Mouse (Mus musculus): Measurements from ENCODE around the gene Stk11. TPM values are rescaled to one million over a fixed set of nuclear protein-coding genes. Genes with fewer than 3 reads are reported as not detected.

Gene Stk11
- polyA plus RNA-seq, 1 experiment = 104 TPM

DNA sequence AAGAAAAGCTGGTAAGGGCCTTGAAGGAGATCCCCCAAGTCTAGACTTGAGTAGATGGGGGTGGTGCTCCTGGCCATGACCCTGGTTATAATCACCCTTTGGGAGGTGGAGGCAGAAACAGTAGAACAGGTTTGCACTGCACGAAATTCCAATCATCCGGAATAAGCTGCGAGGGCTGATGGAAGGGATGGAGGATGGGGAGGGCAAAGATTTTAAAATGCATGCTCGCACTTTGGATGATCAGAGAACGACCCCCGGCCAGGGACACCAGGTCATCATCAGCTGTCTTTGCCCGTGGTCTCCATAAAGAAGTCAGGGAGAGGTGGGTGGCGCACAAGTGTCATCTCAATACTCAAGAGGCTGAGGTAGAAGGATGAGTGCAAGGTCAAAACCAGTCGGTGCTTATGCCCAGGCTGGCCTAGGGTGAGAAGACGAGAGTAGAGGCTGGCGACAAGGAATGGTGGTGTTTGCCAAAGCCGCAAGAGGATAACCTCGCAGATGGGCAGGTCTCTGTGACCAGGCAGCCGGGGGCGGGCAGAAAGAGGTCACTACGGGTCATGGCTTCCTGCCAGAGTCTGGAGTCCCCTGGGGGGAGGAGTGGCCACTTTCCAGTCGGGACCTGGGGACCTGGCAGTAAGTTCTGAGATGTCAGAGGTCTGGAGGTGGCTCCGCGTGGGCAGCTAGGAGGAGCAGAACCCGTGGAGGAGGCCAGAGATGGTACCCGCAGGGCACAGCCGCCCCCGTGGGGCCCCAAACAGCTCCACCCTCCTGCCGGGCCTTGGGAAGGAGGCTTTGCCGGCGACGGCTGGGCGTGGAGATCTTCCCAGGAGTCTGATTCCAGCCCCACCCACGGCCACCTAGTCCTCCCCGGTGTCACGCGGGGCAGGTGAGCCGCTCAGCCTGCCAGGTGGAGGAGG lies 45.1 kb downstream of the Stk11 start:
- H3K27ac ChIP-seq (ENCODE audit: insufficient read depth, low read depth, low read length) = peak overlapping the region; percentile 74
- peaks cover 63% of the 10 kb centered on the region for H3K4me1 ChIP-seq (ENCODE audit: control insufficient read depth, insufficient read depth, low read length)
- TF ChIP-seq CTCF (IDR thresholded peaks at IDR 0.05; ENCODE audit: low read depth, low read length) (no peak), POLR2A (IDR thresholded peaks at IDR 0.05; ENCODE audit: borderline replicate concordance, low read depth, low read length) (peak; percentile 35; the same call in 1 of the 2 replicates)
- peak overlapping the region; percentile 58 for H3K4me3 ChIP-seq (ENCODE audit: insufficient read depth, low read length)

DNA sequence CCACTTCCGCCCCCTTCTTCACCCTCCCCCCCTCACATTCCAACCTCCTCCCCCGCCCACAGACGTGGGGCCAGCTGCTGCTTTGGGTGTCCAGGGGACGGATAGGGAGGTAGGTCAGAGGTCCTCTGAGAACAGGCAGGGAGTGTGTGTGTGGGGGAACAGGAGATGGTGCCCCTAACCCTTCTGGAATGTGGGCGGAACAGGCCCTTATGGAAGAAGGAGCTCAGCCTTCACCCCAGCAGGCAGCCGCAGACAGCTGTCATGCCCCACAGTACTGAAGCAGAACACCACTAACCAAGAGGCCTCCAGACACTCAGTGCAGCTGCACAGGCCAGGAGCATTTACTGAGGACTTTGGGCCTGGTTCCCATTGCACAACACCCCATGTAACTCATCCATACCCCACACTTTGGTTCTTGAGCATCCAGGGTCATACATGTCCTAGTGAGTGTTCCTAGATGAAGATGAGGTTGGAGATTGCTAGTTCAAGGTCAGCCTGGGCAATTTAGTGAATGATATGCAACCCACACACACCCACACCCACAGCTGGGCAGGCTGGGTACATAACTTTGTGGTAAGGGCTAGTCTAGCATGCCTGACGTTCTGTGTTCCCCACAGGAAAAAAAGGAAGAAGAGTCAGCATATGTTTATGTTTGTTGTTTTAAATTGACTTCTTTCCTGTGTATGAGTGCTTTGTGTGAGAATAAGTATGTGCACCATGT lies 46.1 kb downstream of the Stk11 start:
- H3K4me3 ChIP-seq (ENCODE audit: insufficient read depth, low read length) = no peak overlapping the region
- peaks cover 60% of the 10 kb centered on the region for H3K4me1 ChIP-seq (ENCODE audit: control insufficient read depth, insufficient read depth, low read length)
- TF ChIP-seq POLR2A (IDR thresholded peaks at IDR 0.05; ENCODE audit: borderline replicate concordance, low read depth, low read length) (no peak), CTCF (IDR thresholded peaks at IDR 0.05; ENCODE audit: low read depth, low read length) (no peak)
- H3K27ac ChIP-seq (ENCODE audit: insufficient read depth, low read depth, low read length) = peak overlapping the region; percentile 70

DNA sequence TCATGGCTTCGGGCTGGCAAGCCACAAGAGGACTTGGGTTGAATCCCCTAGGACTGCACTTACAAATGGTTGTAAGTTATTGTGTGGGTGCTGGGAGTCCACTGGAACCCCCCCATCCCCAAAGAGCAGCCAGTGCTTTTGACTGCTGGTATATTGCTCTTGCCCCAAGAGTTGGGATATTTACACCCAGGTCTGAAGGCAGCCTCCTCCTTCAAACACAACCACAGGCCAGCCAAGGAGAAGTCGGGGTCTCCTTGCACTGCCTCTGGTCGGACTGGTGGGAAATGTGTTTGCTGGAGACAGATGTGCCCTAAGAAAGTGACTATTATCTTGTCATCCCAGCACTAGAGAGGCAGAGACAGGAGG lies 46.6 kb downstream of the Stk11 start:
- H3K27ac ChIP-seq (ENCODE audit: insufficient read depth, low read depth, low read length) = peak overlapping the region; percentile 70
- no peak overlapping the region for H3K4me3 ChIP-seq (ENCODE audit: insufficient read depth, low read length)
- no peak for TF ChIP-seq CTCF (IDR thresholded peaks at IDR 0.05; ENCODE audit: low read depth, low read length)
- no peak for TF ChIP-seq POLR2A (IDR thresholded peaks at IDR 0.05; ENCODE audit: borderline replicate concordance, low read depth, low read length)
- H3K4me1 ChIP-seq (ENCODE audit: control insufficient read depth, insufficient read depth, low read length) = peaks cover 62% of the 10 kb centered on the region

DNA sequence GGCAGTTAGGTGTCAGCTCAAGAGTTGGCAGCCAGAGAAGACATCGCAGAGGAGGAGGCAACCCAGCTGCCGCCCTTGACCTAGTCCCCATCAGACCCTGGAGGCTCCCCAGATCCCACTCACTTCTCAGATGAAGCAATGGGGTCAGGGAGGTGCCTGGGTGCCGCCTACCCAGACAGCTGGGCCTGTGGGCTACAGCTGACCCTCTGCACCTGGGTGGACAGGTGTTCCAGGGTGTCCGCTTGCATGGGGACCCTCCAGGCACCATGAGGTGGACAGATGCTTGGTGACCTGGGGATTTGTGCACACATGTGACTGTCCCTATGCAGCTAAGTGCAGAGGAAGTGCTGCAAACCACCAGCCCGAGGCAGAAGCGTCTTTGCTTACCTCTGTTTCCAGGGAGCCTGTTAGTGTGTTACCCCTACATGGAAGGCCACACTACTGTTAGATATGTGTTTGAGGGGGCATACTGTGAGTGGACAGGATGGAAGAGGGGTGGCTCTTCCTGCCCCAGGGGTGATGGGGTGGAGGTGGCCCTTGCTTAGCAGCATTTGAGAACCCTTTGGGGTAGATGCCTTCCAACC lies 47.2 kb downstream of the Stk11 start:
- Histone ChIP-seq H3K27ac (ENCODE audit: insufficient read depth, low read depth, low read length) (peak overlapping the region; percentile 70), H3K4me3 (ENCODE audit: insufficient read depth, low read length) (no peak overlapping the region), H3K4me1 (ENCODE audit: control insufficient read depth, insufficient read depth, low read length) (peaks cover 59% of the 10 kb centered on the region)
- TF ChIP-seq CTCF (IDR thresholded peaks at IDR 0.05; ENCODE audit: low read depth, low read length) = no peak
- TF ChIP-seq POLR2A (IDR thresholded peaks at IDR 0.05; ENCODE audit: borderline replicate concordance, low read depth, low read length) = no peak

DNA sequence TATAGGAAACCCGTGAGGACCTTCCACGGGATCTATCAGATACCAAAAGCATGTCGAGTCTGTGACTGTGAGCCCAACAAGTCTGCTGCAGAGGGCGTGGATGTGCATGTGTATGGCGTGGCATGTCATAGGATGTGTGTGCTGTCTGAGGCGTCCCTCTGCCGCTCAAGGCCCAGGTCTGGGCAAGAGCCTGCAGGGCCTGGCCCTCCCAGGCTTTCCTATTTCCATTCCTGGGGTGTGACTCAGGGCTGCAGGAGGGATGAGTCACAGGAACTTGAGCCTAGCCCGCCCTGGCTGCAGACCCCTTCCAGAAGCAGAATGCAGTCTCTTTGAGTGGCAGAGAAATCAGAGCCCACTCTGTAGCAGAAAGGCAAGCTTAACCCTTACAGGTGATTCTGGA lies 48.1 kb downstream of the Stk11 start:
- Histone ChIP-seq H3K4me1 (ENCODE audit: control insufficient read depth, insufficient read depth, low read length) (peaks cover 55% of the 10 kb centered on the region), H3K4me3 (ENCODE audit: insufficient read depth, low read length) (no peak overlapping the region), H3K27ac (ENCODE audit: insufficient read depth, low read depth, low read length) (peak overlapping the region; percentile 70)
- TF ChIP-seq CTCF (IDR thresholded peaks at IDR 0.05; ENCODE audit: low read depth, low read length) (no peak), POLR2A (IDR thresholded peaks at IDR 0.05; ENCODE audit: borderline replicate concordance, low read depth, low read length) (no peak)

DNA sequence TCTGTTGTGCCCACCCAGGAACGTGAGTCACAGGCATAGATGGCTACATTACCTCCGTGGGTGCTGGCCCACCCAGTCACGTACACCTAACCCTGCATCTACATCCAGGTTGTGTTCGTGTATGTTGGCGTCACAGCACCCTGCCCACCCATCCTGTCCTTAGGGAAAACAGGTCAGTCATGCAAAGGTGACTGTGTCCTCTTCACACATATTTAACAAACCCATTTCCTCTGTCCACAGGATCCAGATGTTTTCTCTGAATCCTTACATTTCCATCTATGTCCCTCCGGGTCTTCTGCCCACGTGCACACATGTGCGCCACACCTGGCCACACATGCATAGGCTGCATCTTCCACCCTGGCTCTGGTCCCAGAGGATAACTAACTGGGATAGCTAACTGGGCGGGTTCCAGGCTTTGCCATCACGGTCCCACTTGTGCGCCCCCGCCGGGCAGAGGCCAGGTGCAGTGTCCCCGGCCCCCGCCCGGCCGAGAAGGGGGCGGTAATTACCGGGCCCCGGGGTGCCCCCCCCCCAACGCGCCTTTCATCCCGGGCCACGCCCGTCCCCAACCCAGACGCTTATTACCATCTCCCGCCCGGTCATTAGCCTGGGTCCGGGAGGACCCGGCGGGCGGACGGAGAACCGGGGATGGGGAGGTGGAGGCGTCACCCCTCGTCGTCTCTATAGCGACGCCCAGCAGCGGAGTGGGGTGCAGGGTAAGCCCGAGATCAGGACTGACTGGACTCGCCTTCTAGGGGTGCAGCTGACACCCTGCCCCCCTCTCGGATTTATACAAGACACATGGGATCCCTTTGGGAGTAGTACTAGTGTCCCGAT lies 48.8 kb downstream of the Stk11 start:
- Histone ChIP-seq H3K4me3 (ENCODE audit: insufficient read depth, low read length) (peak overlapping the region; percentile 65), H3K4me1 (ENCODE audit: control insufficient read depth, insufficient read depth, low read length) (peaks cover 51% of the 10 kb centered on the region), H3K27ac (ENCODE audit: insufficient read depth, low read depth, low read length) (peak overlapping the region; percentile 70)
- no peak for TF ChIP-seq POLR2A (IDR thresholded peaks at IDR 0.05; ENCODE audit: borderline replicate concordance, low read depth, low read length)
- TF ChIP-seq CTCF (IDR thresholded peaks at IDR 0.05; ENCODE audit: low read depth, low read length) = no peak

DNA sequence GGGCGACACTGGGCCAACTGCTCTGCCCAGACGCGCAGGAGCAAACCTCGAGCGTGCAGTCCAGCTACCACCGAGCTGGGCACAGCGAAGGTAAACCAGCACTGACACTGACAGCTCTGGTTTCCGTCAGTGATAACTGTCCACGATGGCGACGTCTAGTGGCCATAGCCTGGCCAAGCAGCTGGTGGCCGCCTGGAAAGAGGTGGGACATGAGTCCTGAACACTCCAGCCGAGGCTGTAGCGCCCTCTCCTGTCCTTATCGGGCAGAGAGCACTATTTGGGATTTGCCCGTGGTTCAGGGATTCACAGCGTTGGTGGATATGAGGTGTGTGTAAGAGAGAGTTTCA lies 49.4 kb downstream of the Stk11 start:
- peak; percentile 97 for TF ChIP-seq CTCF (IDR thresholded peaks at IDR 0.05; ENCODE audit: low read depth, low read length)
- TF ChIP-seq POLR2A (IDR thresholded peaks at IDR 0.05; ENCODE audit: borderline replicate concordance, low read depth, low read length) = no peak
- H3K27ac ChIP-seq (ENCODE audit: insufficient read depth, low read depth, low read length) = peak overlapping the region; percentile 67
- peaks cover 50% of the 10 kb centered on the region for H3K4me1 ChIP-seq (ENCODE audit: control insufficient read depth, insufficient read depth, low read length)
- peak overlapping the region; percentile 65 for H3K4me3 ChIP-seq (ENCODE audit: insufficient read depth, low read length)

DNA sequence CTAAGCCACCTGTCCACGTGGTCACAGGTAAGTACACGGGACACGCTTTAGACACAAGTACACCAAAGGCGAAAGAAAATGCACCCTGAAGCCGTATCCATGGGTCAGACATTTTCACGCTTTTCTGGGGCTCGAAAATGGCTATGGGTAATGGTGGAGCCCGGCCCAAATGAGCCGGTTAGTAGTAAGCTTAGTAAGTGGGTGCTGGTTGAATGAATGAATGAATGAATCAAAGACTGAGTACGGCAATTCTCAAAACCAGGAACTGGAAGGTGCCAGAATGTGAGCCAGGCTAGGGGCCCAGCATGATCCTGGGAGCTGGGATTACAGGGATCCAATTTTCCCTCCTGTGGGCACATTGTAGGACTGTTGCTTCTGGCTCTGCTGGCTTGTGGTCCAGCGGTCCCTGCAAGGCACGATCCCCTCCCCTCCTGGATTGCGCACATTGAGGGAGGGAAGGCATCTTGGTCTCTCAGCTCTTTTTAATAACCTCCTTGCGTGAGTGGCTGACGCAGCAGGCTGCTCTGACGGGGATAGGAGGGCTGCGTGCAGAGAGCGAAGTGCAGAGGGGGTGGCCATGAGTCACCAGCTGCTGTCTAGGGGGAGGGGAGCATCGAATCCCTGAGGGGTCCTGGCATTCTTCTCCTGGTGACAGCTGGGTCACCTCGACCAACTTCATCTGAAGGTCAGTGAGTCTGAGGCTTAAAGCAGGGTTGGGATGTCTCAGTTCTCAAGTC lies 50.0 kb downstream of the Stk11 start, which contains the start of gene Cirbp:
Cirbp (plus strand) TSS at position 594 of the 737 bp plus-strand sequence.
- H3K4me1 ChIP-seq (ENCODE audit: control insufficient read depth, insufficient read depth, low read length) = peaks cover 45% of the 10 kb centered on the region
- peak within 1 kb of the TSS; percentile 65 for H3K4me3 ChIP-seq (ENCODE audit: insufficient read depth, low read length)
- H3K27ac ChIP-seq (ENCODE audit: insufficient read depth, low read depth, low read length) = peak within 1 kb of the TSS; percentile 71
- TF ChIP-seq CTCF (IDR thresholded peaks at IDR 0.05; ENCODE audit: low read depth, low read length) = no peak
- no peak for TF ChIP-seq POLR2A (IDR thresholded peaks at IDR 0.05; ENCODE audit: borderline replicate concordance, low read depth, low read length)

DNA sequence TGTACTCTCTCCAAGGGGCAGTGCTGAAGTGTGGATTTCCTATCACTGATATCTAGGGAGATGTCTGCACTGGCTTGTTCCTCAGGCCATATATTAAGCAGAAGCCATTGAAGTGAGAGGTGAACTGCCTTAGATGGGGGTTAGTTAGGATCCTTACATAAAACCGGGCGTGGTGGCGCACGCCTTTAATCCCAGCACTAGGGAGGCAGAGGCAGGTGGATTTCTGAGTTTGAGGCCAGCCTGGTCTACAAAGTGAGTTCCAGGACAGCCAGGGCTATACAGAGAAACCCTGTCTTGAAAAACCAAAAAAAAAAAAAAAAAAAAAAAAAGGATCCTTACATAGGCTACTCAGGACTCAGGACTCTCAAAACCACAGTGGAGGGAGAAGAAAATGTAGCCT lies 50.5 kb downstream of the Stk11 start:
- Histone ChIP-seq H3K4me3 (ENCODE audit: insufficient read depth, low read length) (peak overlapping the region; percentile 36), H3K4me1 (ENCODE audit: control insufficient read depth, insufficient read depth, low read length) (peaks cover 42% of the 10 kb centered on the region), H3K27ac (ENCODE audit: insufficient read depth, low read depth, low read length) (peak overlapping the region; percentile 41)

Measured in bone marrow macrophage, adult 2 months (primary cell).